Mouse (Mus musculus): Measurements from ENCODE around the gene Myoz1. TPM values are rescaled to one million over a fixed set of nuclear protein-coding genes. Genes with fewer than 3 reads are reported as not detected.
A peak's percentile ranks its signal among the peaks of the same experiment; 100 is the strongest.

The Myoz1 gene
- total and polyA plus RNA-seq, 3 experiments: 0.15 TPM; not detected in 1

- Histone ChIP-seq H3K4me1 (ENCODE audit: control insufficient read depth in 1 of 2, insufficient read depth in 2 of 2, low read length in 2 of 2) (peaks cover 12 to 13% of the 10 kb centered on the region in 2 experiments), H3K27me3 (ENCODE audit: control insufficient read depth in 1 of 2, insufficient read depth in 2 of 2, low read length in 2 of 2) (no peaks in the 10 kb centered on the region), H3K9me3 (replicated peaks; ENCODE audit: insufficient read depth, low read length) (no peaks in the 10 kb centered on the region), H3K36me3 (ENCODE audit: control insufficient read depth in 1 of 2, insufficient read depth in 2 of 2, low read length in 2 of 2) (peaks cover 0 to 14% of the 10 kb centered on the region in 2 experiments; a peak in 2 of 4 replicates), H3K9ac (ENCODE audit: control insufficient read depth, low read depth, low read length, poor library complexity, severe bottlenecking) (peak overlapping the region; percentile 51), H3K79me2 (ENCODE audit: control insufficient read depth, insufficient read depth, low read length, poor library complexity) (no peaks in the 10 kb centered on the region; the same call in 1 of the 2 replicates), H3K27ac (ENCODE audit: control insufficient read depth, low read depth, low read length) (peak overlapping the region; percentile 53), H3K4me3 (ENCODE audit: control insufficient read depth in 1 of 2, insufficient read depth in 1 of 2, low read depth in 2 of 2, low read length in 2 of 2) (peak overlapping the region; percentile 53 to 55)
- TF ChIP-seq GATA1 (IDR thresholded peaks at IDR 0.05; ENCODE audit: low read depth, low read length) (peak; percentile 73), SIN3A (IDR thresholded peaks at IDR 0.05; ENCODE audit: low read length) (peak; percentile 74), JUND (IDR thresholded peaks at IDR 0.05; ENCODE audit: low read depth, low read length) (peak; percentile 98), USF1 (IDR thresholded peaks at IDR 0.05; ENCODE audit: low read depth, low read length) (0 out of 2 replicates have a peak, but pooled peaks have one; percentile 3), TCF12 (IDR thresholded peaks at IDR 0.05; ENCODE audit: low read depth, low read length) (peak; percentile 41; the same call in 1 of the 2 replicates), CTCF (IDR thresholded peaks at IDR 0.05 in 2 of 3, conservative IDR thresholded peaks at IDR 0.05 in 1 of 3; ENCODE audit: control insufficient read depth in 1 of 3, insufficient read depth in 1 of 3, low read depth in 2 of 3, low read length in 3 of 3, poor library complexity in 1 of 3, severe bottlenecking in 1 of 3) (no peak), ETS1 (IDR thresholded peaks at IDR 0.05; ENCODE audit: low read depth, low read length) (peak; percentile 98), ZNF384 (IDR thresholded peaks at IDR 0.05; ENCODE audit: low read depth, low read length) (peak; percentile 97), USF2 (IDR thresholded peaks at IDR 0.05; ENCODE audit: borderline replicate concordance in 1 of 2, insufficient read depth in 1 of 2, low read depth in 1 of 2, low read length in 2 of 2) (no peak), MXI1 (IDR thresholded peaks at IDR 0.05; ENCODE audit: low read depth, low read length) (0 out of 2 replicates have a peak, but pooled peaks have one; percentile 47), EP300 (IDR thresholded peaks at IDR 0.05; ENCODE audit: low read depth in 1 of 2, low read length in 2 of 2) (peak; percentile 35 to 51; a peak in 2 of 4 replicates)
- DNase-seq (ENCODE audit: low read depth, low spot score): peak; percentile 72
These were observed 48.8 kb downstream of the Myoz1 start for GRCm38 (mm10) chr14:20607396-20608126.

GRCm38 (mm10) chr14:20601287-20601686 is 55.1 kb downstream of the Myoz1 start:
- TF ChIP-seq KAT2A (conservative IDR thresholded peaks at IDR 0.05; ENCODE audit: low read depth, low read length) (no peak), POLR2A (IDR thresholded peaks at IDR 0.05; ENCODE audit: control insufficient read depth in 1 of 2, insufficient read depth in 1 of 2, low read depth in 1 of 2, low read length in 2 of 2, poor library complexity in 1 of 2) (no peak), USF2 (IDR thresholded peaks at IDR 0.05; ENCODE audit: borderline replicate concordance in 1 of 2, insufficient read depth in 1 of 2, low read depth in 1 of 2, low read length in 2 of 2) (no peak), TBP (IDR thresholded peaks at IDR 0.05; ENCODE audit: low read depth, low read length) (no peak), MAZ (IDR thresholded peaks at IDR 0.05; ENCODE audit: low read depth, low read length) (no peak), HCFC1 (IDR thresholded peaks at IDR 0.05; ENCODE audit: low read depth, low read length) (no peak), GABPA (IDR thresholded peaks at IDR 0.05; ENCODE audit: low read depth, low read length) (no peak), POLR2AphosphoS2 (IDR thresholded peaks at IDR 0.05; ENCODE audit: low read length) (no peak)
- H3K4me3 ChIP-seq (ENCODE audit: control insufficient read depth in 1 of 2, insufficient read depth in 1 of 2, low read depth in 2 of 2, low read length in 2 of 2): no peak overlapping the region
- H3K9me3 ChIP-seq (replicated peaks; ENCODE audit: insufficient read depth, low read length): no peaks in the 10 kb centered on the region
- H3K9ac ChIP-seq (ENCODE audit: control insufficient read depth, low read depth, low read length, poor library complexity, severe bottlenecking): no peak overlapping the region
- DNase-seq (ENCODE audit: low read depth, low spot score): no peak
- no peak overlapping the region for H3K27ac ChIP-seq (ENCODE audit: control insufficient read depth, low read depth, low read length)
- peaks cover 8 to 17% of the 10 kb centered on the region in 2 experiments for H3K4me1 ChIP-seq (ENCODE audit: control insufficient read depth in 1 of 2, insufficient read depth in 2 of 2, low read length in 2 of 2)
- peaks cover 0 to 11% of the 10 kb centered on the region in 2 experiments; a peak in 2 of 4 replicates for H3K36me3 ChIP-seq (ENCODE audit: control insufficient read depth in 1 of 2, insufficient read depth in 2 of 2, low read length in 2 of 2)
- H3K27me3 ChIP-seq (ENCODE audit: control insufficient read depth in 1 of 2, insufficient read depth in 2 of 2, low read length in 2 of 2): no peaks in the 10 kb centered on the region
- no peaks in the 10 kb centered on the region for H3K79me2 ChIP-seq (ENCODE audit: control insufficient read depth, insufficient read depth, low read length, poor library complexity)
